Mouse (Mus musculus) MEL (cell line): ENCODE measurements around the gene Mapk1. TPM values are rescaled to one million over a fixed set of nuclear protein-coding genes. Genes with fewer than 3 reads are reported as not detected.

Experiments
- DNase-seq: peaks from one replicate; pipeline ENCODE4 v3.0.0; 2011; ENCODE audit warnings: low read depth, low spot score
- H3K27ac ChIP-seq: 2 replicates; pipeline ENCODE4 v1.5.1; 2012; ENCODE audit warnings: low read depth, mild to moderate bottlenecking, control low read depth, low read length, moderate library complexity; ENCODE audit not compliant: control insufficient read depth
- H3K27me3 ChIP-seq, 2 experiments: fragments of 150-350 bp in 1 of 2; sonication (generic) in 1 of 2; 2 replicates each; pipeline ENCODE4 v1.6.1; 2012; ENCODE audit warnings: low read length in 2 of 2, mild to moderate bottlenecking in 2 of 2, improper control_type of control experiment in 1 of 2, moderate library complexity in 1 of 2; ENCODE audit not compliant: insufficient read depth in 2 of 2, control insufficient read depth in 1 of 2
- H3K36me3 ChIP-seq, 2 experiments: 2 replicates each; pipeline ENCODE4 v1.6.1; 2012 to 2014; ENCODE audit warnings: low read length in 2 of 2, improper control_type of control experiment in 1 of 2, inconsistent platforms in 1 of 2, mild to moderate bottlenecking in 1 of 2; ENCODE audit not compliant: insufficient read depth in 2 of 2, control insufficient read depth in 1 of 2
- H3K4me1 ChIP-seq, 2 experiments: fragments of 150-350 bp in 1 of 2; sonication (generic) in 1 of 2; 2 replicates each; pipeline ENCODE4 v1.6.1; 2012; ENCODE audit warnings: low read length in 2 of 2, improper control_type of control experiment in 1 of 2, mild to moderate bottlenecking in 1 of 2; ENCODE audit not compliant: insufficient read depth in 2 of 2, control insufficient read depth in 1 of 2
- H3K4me3 ChIP-seq, 2 experiments: fragments of 150-350 bp in 1 of 2; sonication (generic) in 1 of 2; 2 replicates each; pipeline ENCODE4 v1.5.1; 2012; ENCODE audit warnings: low read depth in 2 of 2, low read length in 2 of 2, mild to moderate bottlenecking in 2 of 2, moderate library complexity in 2 of 2, control low read depth in 1 of 2, improper control_type of control experiment in 1 of 2; ENCODE audit not compliant: control insufficient read depth in 1 of 2, insufficient read depth in 1 of 2
- H3K79me2 ChIP-seq: 2 replicates; pipeline ENCODE4 v1.6.1; 2012; ENCODE audit warnings: mild to moderate bottlenecking, low read length, moderate library complexity; ENCODE audit not compliant: control insufficient read depth, poor library complexity, insufficient read depth
- H3K9ac ChIP-seq: 2 replicates; pipeline ENCODE4 v1.6.1; 2012; ENCODE audit warnings: low read depth, mild to moderate bottlenecking, control low read depth, low read length, moderate library complexity; ENCODE audit not compliant: control insufficient read depth, poor library complexity, severe bottlenecking
- H3K9me3 ChIP-seq: fragments of 150-350 bp; sonication (generic); replicated peaks from 2 replicates; pipeline ENCODE4 v1.6.1; 2012; ENCODE audit warnings: mild to moderate bottlenecking, low read length, improper control_type of control experiment, moderate library complexity; ENCODE audit not compliant: insufficient read depth
- BHLHE40 ChIP-seq: IDR thresholded peaks from 2 replicates; pipeline ENCODE4 v1.6.1; 2012; ENCODE audit warnings: low read depth, mild to moderate bottlenecking, inconsistent platforms, low read length, improper control_type of control experiment, borderline replicate concordance
- CHD1 ChIP-seq: IDR thresholded peaks from 2 replicates; pipeline ENCODE4 v1.6.1; 2012; ENCODE audit warnings: low read depth, mild to moderate bottlenecking, inconsistent platforms, low read length, improper control_type of control experiment
- CTCF ChIP-seq, 3 experiments: IDR thresholded peaks in 2 of 3; conservative IDR thresholded peaks in 1 of 3; 2 replicates each; pipeline ENCODE4 v1.5.1; 2011 to 2012; ENCODE audit warnings: low read length in 3 of 3, low read depth in 2 of 3, mild to moderate bottlenecking in 2 of 3, improper control_type of control experiment in 1 of 3, inconsistent platforms in 1 of 3, mixed read lengths in 1 of 3, moderate library complexity in 1 of 3; ENCODE audit not compliant: control insufficient read depth in 1 of 3, insufficient read depth in 1 of 3, poor library complexity in 1 of 3, severe bottlenecking in 1 of 3
- ELF1 ChIP-seq: IDR thresholded peaks from 2 replicates; pipeline ENCODE4 v1.6.1; 2014; ENCODE audit warnings: low read depth, mild to moderate bottlenecking, inconsistent platforms, low read length, improper control_type of control experiment, moderate library complexity
- GABPA ChIP-seq: IDR thresholded peaks from 2 replicates; pipeline ENCODE4 v1.6.1; 2012; ENCODE audit warnings: low read depth, mild to moderate bottlenecking, inconsistent platforms, low read length, improper control_type of control experiment, moderate library complexity
- GATA1 ChIP-seq: IDR thresholded peaks from 2 replicates; pipeline ENCODE4 v1.6.1; 2011; ENCODE audit warnings: low read depth, low read length, improper control_type of control experiment
- MEF2A ChIP-seq: IDR thresholded peaks from 2 replicates; pipeline ENCODE4 v1.6.1; 2014; ENCODE audit warnings: low read depth, mild to moderate bottlenecking, inconsistent platforms, low read length, improper control_type of control experiment; ENCODE audit not compliant: poor library complexity, insufficient replicate concordance, severe bottlenecking; ENCODE audit errors: extremely low read depth
- MYB ChIP-seq: IDR thresholded peaks from 2 replicates; pipeline ENCODE4 v1.6.1; 2011; ENCODE audit warnings: mild to moderate bottlenecking, low read depth, low read length, improper control_type of control experiment
- POLR2A ChIP-seq, 2 experiments: IDR thresholded peaks; 2 replicates each; pipeline ENCODE4 v1.6.1; 2011 to 2012; ENCODE audit warnings: low read length in 2 of 2, mild to moderate bottlenecking in 2 of 2, control low read depth in 1 of 2, improper control_type of control experiment in 1 of 2, low read depth in 1 of 2, moderate library complexity in 1 of 2; ENCODE audit not compliant: control insufficient read depth in 1 of 2, insufficient read depth in 1 of 2, poor library complexity in 1 of 2
- POLR2AphosphoS2 ChIP-seq: IDR thresholded peaks from 2 replicates; pipeline ENCODE4 v1.6.1; 2011; ENCODE audit warnings: low read length, improper control_type of control experiment
- POLR2AphosphoS5 ChIP-seq: IDR thresholded peaks from 2 replicates; pipeline ENCODE4 v1.6.1; 2012; ENCODE audit warnings: low read depth, borderline replicate concordance, mild to moderate bottlenecking, inconsistent platforms, low read length, moderate library complexity, mixed read lengths
- RAD21 ChIP-seq: IDR thresholded peaks from 2 replicates; pipeline ENCODE4 v1.6.1; 2011; ENCODE audit warnings: mild to moderate bottlenecking, low read depth, low read length, improper control_type of control experiment
- RCOR1 ChIP-seq: IDR thresholded peaks from 2 replicates; pipeline ENCODE4 v1.6.1; 2012; ENCODE audit warnings: low read depth, mild to moderate bottlenecking, inconsistent platforms, low read length, improper control_type of control experiment
- SMC3 ChIP-seq: IDR thresholded peaks from 2 replicates; pipeline ENCODE4 v1.6.1; 2011; ENCODE audit warnings: low read depth, low read length, improper control_type of control experiment
- TAL1 ChIP-seq: IDR thresholded peaks from 2 replicates; pipeline ENCODE4 v1.6.1; 2012; ENCODE audit warnings: mild to moderate bottlenecking, inconsistent platforms, low read length, moderate library complexity, mixed read lengths
- TBP ChIP-seq: IDR thresholded peaks from 2 replicates; pipeline ENCODE4 v1.8.0; 2011; ENCODE audit warnings: low read depth, low read length, improper control_type of control experiment
- TCF12 ChIP-seq: IDR thresholded peaks from 2 replicates; pipeline ENCODE4 v1.6.1; 2014; ENCODE audit warnings: low read depth, mild to moderate bottlenecking, inconsistent platforms, low read length, improper control_type of control experiment, moderate library complexity
- UBTF ChIP-seq: IDR thresholded peaks from 2 replicates; pipeline ENCODE4 v1.6.1; 2012; ENCODE audit warnings: low read depth, mild to moderate bottlenecking, inconsistent platforms, low read length, improper control_type of control experiment, moderate library complexity, borderline replicate concordance; ENCODE audit not compliant: insufficient read depth
- ZNF384 ChIP-seq: IDR thresholded peaks from 2 replicates; pipeline ENCODE4 v1.6.1; 2012; ENCODE audit warnings: low read depth, mild to moderate bottlenecking, inconsistent platforms, low read length, improper control_type of control experiment
- polyA plus RNA-seq, 2 experiments: library from polyadenylated mRNA; stranded (reverse) in 1 of 2; unstranded in 1 of 2; fragments of >175 nt in 1 of 2; fragments of >200 nt in 1 of 2; gene quantifications; 2 replicates each; pipeline versions ENCODE4 v1.2.1 to v1.2.4; 2012; ENCODE audit warnings: low replicate concordance in 2 of 2, low read depth in 1 of 2; ENCODE audit not compliant: insufficient read length in 2 of 2, insufficient read depth in 1 of 2, missing spikeins in 1 of 2
- total RNA-seq: library from RNA; depleted of rRNA; stranded (reverse); fragments of 300-350 nt; gene quantifications from 2 replicates; pipeline ENCODE4 v1.2.3, GENCODE M21; 2012

The Mapk1 gene
- total and polyA plus RNA-seq, 3 experiments, result 125 to 225 (median 144) TPM

GRCm38 (mm10) chr16:17049886-17050285 lies 66.7 kb downstream of the Mapk1 start:
- Histone ChIP-seq H3K9ac (no peak overlapping the region), H3K4me3 (no peak overlapping the region), H3K4me1 (no peaks in the 10 kb centered on the region), H3K27me3 (no peaks in the 10 kb centered on the region), H3K36me3 (peaks cover 0 to 7% of the 10 kb centered on the region in 2 experiments; a peak in 2 of 4 replicates), H3K79me2 (no peaks in the 10 kb centered on the region), H3K9me3 (no peaks in the 10 kb centered on the region), H3K27ac (no peak overlapping the region)
- TF ChIP-seq POLR2AphosphoS2 (peak; percentile 59; the same call in 1 of the 2 replicates), TBP (no peak)
- no peak for DNase-seq

- Histone ChIP-seq H3K27ac (no peak overlapping the region), H3K9ac (no peak overlapping the region), H3K4me3 (no peak overlapping the region), H3K4me1 (no peaks in the 10 kb centered on the region), H3K36me3 (peaks cover 0 to 4% of the 10 kb centered on the region in 2 experiments; a peak in 1 of 4 replicates), H3K9me3 (no peaks in the 10 kb centered on the region), H3K27me3 (no peaks in the 10 kb centered on the region), H3K79me2 (no peaks in the 10 kb centered on the region)
- no peak for DNase-seq
- no peak for TF ChIP-seq CTCF (IDR thresholded peaks at IDR 0.05 in 2 of 3, conservative IDR thresholded peaks at IDR 0.05 in 1 of 3; ENCODE audit: control insufficient read depth in 1 of 3, insufficient read depth in 1 of 3, low read depth in 2 of 3, low read length in 3 of 3, poor library complexity in 1 of 3, severe bottlenecking in 1 of 3)
- TF ChIP-seq ELF1, result no peak
- TF ChIP-seq UBTF, result no peak
- no peak for TF ChIP-seq ZNF384
- TF ChIP-seq CHD1, result no peak
Measured at GRCm38 (mm10) chr16:17052087-17052486, 68.9 kb downstream of the Mapk1 start.

GRCm38 (mm10) chr16:17053903-17054302 lies 70.7 kb downstream of the Mapk1 start:
- Histone ChIP-seq H3K27me3 (no peaks in the 10 kb centered on the region), H3K27ac (no peak overlapping the region), H3K36me3 (0 out of 4 replicates have a peak, but pooled peaks cover 0 to 1% of the 10 kb centered on the region in 2 experiments), H3K79me2 (no peaks in the 10 kb centered on the region), H3K9ac (no peak overlapping the region), H3K9me3 (no peaks in the 10 kb centered on the region), H3K4me1 (no peaks in the 10 kb centered on the region), H3K4me3 (no peak overlapping the region)
- no peak for DNase-seq
- TF ChIP-seq POLR2AphosphoS2 (no peak), SMC3 (no peak), TAL1 (no peak), TCF12 (no peak), BHLHE40 (no peak), POLR2AphosphoS5 (no peak), POLR2A (IDR thresholded peaks at IDR 0.05; ENCODE audit: control insufficient read depth in 1 of 2, insufficient read depth in 1 of 2, low read depth in 1 of 2, low read length in 2 of 2, poor library complexity in 1 of 2) (no peak), GATA1 (no peak), GABPA (no peak), RCOR1 (no peak), RAD21 (no peak), MYB (no peak), MEF2A (no peak), ZNF384 (no peak)
